Mouse (Mus musculus) midbrain, embryonic 15.5 days (tissue): ENCODE results near the gene Vdac1. TPM values are rescaled to one million over a fixed set of nuclear protein-coding genes. Genes with fewer than 3 reads are reported as not detected.
"Not testable (repeated sequence)": the region's sequence is repeated elsewhere in the genome, so short reads cannot be mapped to it uniquely, and the experiment has no call there.

Experiments used
- ATAC-seq: fragments of 200-750 bp; cut with Nextera tagmentation; replicated peaks from 2 replicates; pipeline ENCODE4 v1.8.0; 2017; ENCODE audit warnings: moderate TSS enrichment
- H3K27ac ChIP-seq: fragments of 300-500 bp; sonication (generic); 2 replicates; pipeline ENCODE4 v1.5.1; 2015; ENCODE audit warnings: mild to moderate bottlenecking, inconsistent platforms
- H3K27me3 ChIP-seq: fragments of 300-500 bp; sonication (generic); replicated peaks from 2 replicates; pipeline ENCODE4 v1.6.1; 2015; ENCODE audit warnings: inconsistent platforms
- H3K36me3 ChIP-seq: fragments of 300-500 bp; sonication (generic); replicated peaks from 2 replicates; pipeline ENCODE4 v1.6.1; 2015; ENCODE audit warnings: inconsistent platforms
- H3K4me1 ChIP-seq: fragments of 300-500 bp; sonication (generic); 2 replicates; pipeline ENCODE4 v1.6.1; 2015; ENCODE audit warnings: inconsistent platforms
- H3K4me2 ChIP-seq: fragments of 300-500 bp; sonication (generic); 2 replicates; pipeline ENCODE4 v1.6.1; 2015; ENCODE audit warnings: inconsistent platforms, mild to moderate bottlenecking, moderate library complexity
- H3K4me3 ChIP-seq: fragments of 300-500 bp; sonication (generic); 2 replicates; pipeline ENCODE4 v1.5.1; 2015; ENCODE audit warnings: mild to moderate bottlenecking, inconsistent platforms
- H3K9ac ChIP-seq: fragments of 300-500 bp; sonication (generic); 2 replicates; pipeline ENCODE4 v1.6.1; 2015; ENCODE audit warnings: mild to moderate bottlenecking, inconsistent platforms
- H3K9me3 ChIP-seq: fragments of 300-500 bp; sonication (generic); 2 replicates; pipeline ENCODE4 v1.6.1; 2016; ENCODE audit warnings: inconsistent platforms
- WGBS: fragments of 180-500 bp; shearing (Covaris S2); methylation state at CpG from one replicate; pipeline ENCODE4 v1.1.7; 2015; ENCODE audit warnings: mixed read lengths; 5-methylcytosine and 5-hydroxymethylcytosine counted together
- polyA plus RNA-seq: library from polyadenylated mRNA; unstranded; fragments of >200 nt; fragmentation: Nextera tagmentation; extraction: Ambion mirVana; gene quantifications from 2 replicates; pipeline ENCODE4 v1.2.1, GENCODE M21; 2015

Gene Vdac1
- polyA plus RNA-seq, 1 experiment from 2014 or later: 335 TPM

- H3K9ac ChIP-seq: no peak overlapping the region
- peak overlapping the region; percentile 41 for H3K4me2 ChIP-seq
- ATAC-seq: peak; percentile 72
- H3K27ac ChIP-seq: peak overlapping the region; percentile 55; the same call in 1 of the 2 replicates
- 11% methylated on average over 12 of the region's 12 CpGs for WGBS
- H3K36me3 ChIP-seq: no peaks in the 10 kb centered on the region
- peaks cover 6% of the 10 kb centered on the region; the same call in 1 of the 2 replicates for H3K4me1 ChIP-seq
- H3K4me3 ChIP-seq: peak overlapping the region; percentile 15
- no peaks in the 10 kb centered on the region for H3K27me3 ChIP-seq
- no peaks in the 10 kb centered on the region for H3K9me3 ChIP-seq
These were observed 14.0 kb upstream of the Vdac1 start for GRCm38 (mm10) chr11:52346635-52347005.

DNA sequence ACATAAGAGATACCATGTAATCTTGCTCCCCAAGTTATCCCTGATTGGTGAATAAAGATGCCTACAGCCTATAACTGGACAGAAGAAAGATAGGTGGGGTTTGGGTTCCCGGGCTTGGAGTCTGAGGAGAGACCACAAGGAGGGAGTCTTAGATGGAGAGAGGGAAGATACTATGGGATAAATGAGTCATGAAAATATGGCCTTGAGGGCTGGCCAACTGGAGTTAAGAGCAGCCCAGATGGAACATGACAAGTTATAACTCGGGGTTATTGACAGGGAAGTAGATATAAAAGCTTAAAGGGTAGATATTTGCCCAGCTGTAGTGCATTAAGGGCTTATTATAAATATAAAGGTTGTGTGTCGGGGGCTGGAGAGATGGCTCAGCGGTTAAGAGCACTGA is 12.5 kb upstream of the Vdac1 start:
- peaks cover 6% of the 10 kb centered on the region; the same call in 1 of the 2 replicates for H3K4me1 ChIP-seq
- H3K4me2 ChIP-seq: no peak overlapping the region
- no peaks in the 10 kb centered on the region for H3K36me3 ChIP-seq
- H3K4me3 ChIP-seq: no peak overlapping the region
- H3K9me3 ChIP-seq: no peaks in the 10 kb centered on the region
- ATAC-seq: no peak
- 79% methylated on average over 4 of the region's 4 CpGs for WGBS
- no peaks in the 10 kb centered on the region for H3K27me3 ChIP-seq
- H3K9ac ChIP-seq: no peak overlapping the region
- no peak overlapping the region for H3K27ac ChIP-seq

- H3K4me1 ChIP-seq: peaks cover 6% of the 10 kb centered on the region; the same call in 1 of the 2 replicates
- no peak overlapping the region for H3K4me3 ChIP-seq
- H3K9me3 ChIP-seq: no peaks in the 10 kb centered on the region
- no peak overlapping the region for H3K9ac ChIP-seq
- H3K36me3 ChIP-seq: no peaks in the 10 kb centered on the region
- H3K27ac ChIP-seq: no peak overlapping the region
- H3K27me3 ChIP-seq: no peaks in the 10 kb centered on the region
- ATAC-seq: no peak
- no peak overlapping the region for H3K4me2 ChIP-seq
- 71% methylated on average over 3 of the region's 3 CpGs for WGBS
These were observed 11.9 kb upstream of the Vdac1 start for GRCm38 (mm10) chr11:52348724-52349123.

- Histone ChIP-seq H3K4me3 (no peak overlapping the region), H3K4me2 (no peak overlapping the region), H3K9me3 (no peaks in the 10 kb centered on the region), H3K27me3 (no peaks in the 10 kb centered on the region), H3K27ac (no peak overlapping the region), H3K4me1 (peaks cover 4% of the 10 kb centered on the region; the same call in 1 of the 2 replicates), H3K36me3 (no peaks in the 10 kb centered on the region), H3K9ac (no peak overlapping the region)
- under 1% methylated on average over 9 of the region's 9 CpGs for WGBS
- no peak for ATAC-seq
These were observed 9.7 kb upstream of the Vdac1 start for GRCm38 (mm10) chr11:52350924-52351323.

GRCm38 (mm10) chr11:52352271-52352670 is 8.4 kb upstream of the Vdac1 start:
- Histone ChIP-seq H3K4me3 (no peak overlapping the region), H3K9me3 (no peaks in the 10 kb centered on the region), H3K9ac (no peak overlapping the region), H3K36me3 (no peaks in the 10 kb centered on the region), H3K4me2 (no peak overlapping the region), H3K4me1 (no peaks in the 10 kb centered on the region), H3K27ac (no peak overlapping the region), H3K27me3 (no peaks in the 10 kb centered on the region)
- no peak for ATAC-seq
- 89% methylated on average over 3 of the region's 3 CpGs for WGBS

DNA sequence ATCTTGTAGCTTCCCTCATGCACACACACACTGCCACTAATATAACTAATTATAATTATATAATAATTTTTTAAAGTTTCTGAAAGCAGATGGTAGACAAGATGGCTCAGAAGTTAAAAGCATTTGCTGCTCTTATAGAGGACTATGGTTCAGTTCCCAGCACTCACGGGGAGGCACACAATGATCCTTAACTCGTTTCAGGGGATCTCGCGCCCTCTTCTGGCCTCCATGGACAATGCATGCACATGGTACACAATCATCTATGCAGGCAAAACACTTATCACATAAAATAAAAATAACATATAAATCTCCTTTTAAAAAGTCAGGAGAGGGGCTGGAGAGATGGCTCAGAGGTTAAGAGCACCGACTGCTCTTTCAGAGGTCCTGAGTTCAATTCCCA is 6.0 kb upstream of the Vdac1 start:
- Histone ChIP-seq H3K9ac (no peak overlapping the region), H3K9me3 (no peaks in the 10 kb centered on the region), H3K27me3 (no peaks in the 10 kb centered on the region), H3K4me2 (no peak overlapping the region), H3K4me1 (peaks cover 1% of the 10 kb centered on the region), H3K36me3 (no peaks in the 10 kb centered on the region), H3K27ac (no peak overlapping the region), H3K4me3 (no peak overlapping the region)
- WGBS: 84% methylated on average over 5 of the region's 5 CpGs
- ATAC-seq: no peak

- H3K27ac ChIP-seq: no peak overlapping the region
- no peaks in the 10 kb centered on the region for H3K36me3 ChIP-seq
- H3K4me1 ChIP-seq: peaks cover 7% of the 10 kb centered on the region
- no peaks in the 10 kb centered on the region for H3K9me3 ChIP-seq
- no peak for ATAC-seq
- no peak overlapping the region for H3K4me2 ChIP-seq
- H3K27me3 ChIP-seq: no peaks in the 10 kb centered on the region
- H3K4me3 ChIP-seq: no peak overlapping the region
- no peak overlapping the region for H3K9ac ChIP-seq
- 84% methylated on average over 1 of the region's 1 CpGs for WGBS
These were observed 5.1 kb upstream of the Vdac1 start for GRCm38 (mm10) chr11:52355601-52356000.

DNA sequence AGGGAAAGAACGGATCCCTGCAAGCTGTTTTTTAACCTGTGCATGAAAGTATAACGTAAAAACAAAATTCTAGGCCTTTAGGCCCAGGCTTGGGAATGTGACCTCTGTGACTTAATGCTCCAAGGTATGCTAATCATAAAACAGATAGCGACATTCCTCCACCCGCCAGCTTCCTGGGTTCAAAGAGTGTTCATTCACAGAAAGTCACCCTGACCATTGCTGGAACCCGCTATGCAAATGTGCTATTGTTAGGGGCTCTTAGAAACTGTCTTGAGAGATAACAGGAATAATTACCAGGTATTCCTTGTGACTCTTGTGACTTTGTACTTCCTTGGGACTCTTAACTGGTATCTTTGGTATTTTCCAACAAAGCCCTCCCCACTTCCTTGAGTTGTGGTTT is 3.6 kb upstream of the Vdac1 start:
- not testable (repeated sequence) for H3K27me3 ChIP-seq, H3K36me3 ChIP-seq, H3K27ac ChIP-seq, H3K4me3 ChIP-seq, ATAC-seq, H3K9ac ChIP-seq, H3K9me3 ChIP-seq, H3K4me2 ChIP-seq
- WGBS: 94% methylated on average over 5 of the region's 5 CpGs
- peaks cover 13% of the 10 kb centered on the region for H3K4me1 ChIP-seq

DNA sequence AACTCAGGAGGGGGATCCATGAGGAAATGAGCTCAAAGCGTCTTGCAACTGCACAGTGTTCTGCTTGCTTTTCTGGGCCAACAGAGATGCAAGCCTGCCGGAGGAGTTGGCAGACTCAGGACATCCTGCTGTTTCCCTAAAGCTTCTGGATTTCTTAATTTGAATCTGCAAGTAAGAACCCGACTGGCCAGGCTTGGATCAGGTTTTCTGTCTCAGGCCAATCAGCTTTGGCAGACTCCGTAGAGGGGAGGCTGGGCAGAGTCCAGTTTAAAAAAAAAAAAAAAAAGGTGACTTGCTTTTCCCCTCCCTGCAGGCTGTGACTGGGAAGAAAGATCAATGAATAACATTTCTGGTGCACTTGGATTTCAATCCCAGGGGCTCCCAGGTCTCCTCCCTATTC is 2.1 kb upstream of the Vdac1 start:
- ATAC-seq: no peak
- H3K36me3 ChIP-seq: no peaks in the 10 kb centered on the region
- no peak overlapping the region for H3K4me3 ChIP-seq
- no peak overlapping the region for H3K9ac ChIP-seq
- no peak overlapping the region for H3K4me2 ChIP-seq
- no peaks in the 10 kb centered on the region for H3K9me3 ChIP-seq
- H3K27me3 ChIP-seq: no peaks in the 10 kb centered on the region
- WGBS: 42% methylated on average over 4 of the region's 4 CpGs
- no peak overlapping the region for H3K27ac ChIP-seq
- H3K4me1 ChIP-seq: peaks cover 26% of the 10 kb centered on the region

- H3K36me3 ChIP-seq: no peaks in the 10 kb centered on the region
- H3K4me2 ChIP-seq: peak overlapping the region; percentile 86
- peaks cover 39% of the 10 kb centered on the region for H3K4me1 ChIP-seq
- H3K9ac ChIP-seq: peak overlapping the region; percentile 94
- H3K27ac ChIP-seq: peak overlapping the region; percentile 90
- H3K27me3 ChIP-seq: no peaks in the 10 kb centered on the region
- ATAC-seq: peak; percentile 48
- H3K9me3 ChIP-seq: no peaks in the 10 kb centered on the region
- WGBS: 14% methylated on average over 22 of the region's 22 CpGs
- H3K4me3 ChIP-seq: peak overlapping the region; percentile 94
These were observed 782 bp upstream of the Vdac1 start for GRCm38 (mm10) chr11:52359686-52360470.

DNA sequence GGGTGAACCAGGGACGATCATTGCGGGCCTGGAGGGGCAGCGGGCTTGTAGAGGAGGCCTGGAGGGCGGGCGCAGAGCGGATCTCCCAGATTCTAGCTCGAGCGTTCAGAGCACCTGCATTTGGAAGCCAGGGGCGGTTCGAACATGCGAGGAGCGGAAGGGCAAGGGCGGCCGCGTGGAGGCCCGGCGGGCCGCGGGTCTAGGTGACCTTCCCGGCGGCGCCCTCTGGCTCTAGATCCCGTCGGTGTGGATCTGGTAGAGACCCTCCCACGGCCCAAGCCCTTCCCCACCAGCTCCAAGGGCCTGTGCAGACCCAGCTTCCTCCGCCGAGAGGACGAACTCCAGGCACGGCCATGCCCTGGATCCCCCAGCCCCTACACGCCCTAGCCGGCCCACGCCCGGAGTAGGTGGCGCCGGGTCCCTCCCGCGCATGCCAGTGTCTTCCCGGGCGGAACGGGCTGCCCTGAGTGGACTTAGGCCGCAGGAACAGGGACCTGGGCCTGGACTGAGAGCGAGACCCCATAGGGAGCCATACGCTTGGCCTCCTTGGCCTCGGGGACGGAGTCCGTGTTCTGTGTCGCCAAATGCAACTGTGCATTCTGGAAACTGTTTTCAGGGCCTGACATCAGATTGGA is 744 bp downstream of the Vdac1 start:
- Histone ChIP-seq H3K4me3 (peak overlapping the region; percentile 94), H3K36me3 (no peaks in the 10 kb centered on the region), H3K4me1 (peaks cover 43% of the 10 kb centered on the region), H3K9me3 (no peaks in the 10 kb centered on the region), H3K27me3 (no peaks in the 10 kb centered on the region), H3K27ac (peak overlapping the region; percentile 90), H3K9ac (peak overlapping the region; percentile 94), H3K4me2 (peak overlapping the region; percentile 86)
- ATAC-seq: peak; percentile 43
- WGBS: under 1% methylated on average over 47 of the region's 47 CpGs

DNA sequence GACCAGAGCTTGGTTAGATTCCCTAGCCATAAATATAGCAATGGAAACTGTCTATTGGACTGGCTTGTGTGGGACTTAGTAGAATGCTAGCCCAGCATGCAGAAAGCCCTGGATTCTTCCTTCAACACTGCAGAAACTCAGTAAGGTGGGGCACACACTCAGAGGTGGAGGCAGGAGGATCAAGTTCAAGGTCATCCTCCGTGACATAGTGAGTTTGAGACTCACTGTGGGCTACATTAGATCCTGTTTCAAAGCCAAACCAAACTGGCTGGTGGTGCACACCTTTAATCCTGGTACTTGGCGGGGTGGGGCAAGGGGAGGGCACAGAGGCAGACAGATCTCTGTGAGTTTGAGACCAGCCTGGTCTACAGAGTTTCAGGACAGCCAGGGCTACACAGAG is 3.7 kb downstream of the Vdac1 start:
- ATAC-seq: no peak
- Histone ChIP-seq H3K4me3 (no peak overlapping the region), H3K4me2 (no peak overlapping the region), H3K36me3 (no peaks in the 10 kb centered on the region), H3K27me3 (no peaks in the 10 kb centered on the region), H3K27ac (no peak overlapping the region), H3K4me1 (peaks cover 43% of the 10 kb centered on the region), H3K9ac (no peak overlapping the region), H3K9me3 (no peaks in the 10 kb centered on the region)
- WGBS: 96% methylated on average over 2 of the region's 2 CpGs

DNA sequence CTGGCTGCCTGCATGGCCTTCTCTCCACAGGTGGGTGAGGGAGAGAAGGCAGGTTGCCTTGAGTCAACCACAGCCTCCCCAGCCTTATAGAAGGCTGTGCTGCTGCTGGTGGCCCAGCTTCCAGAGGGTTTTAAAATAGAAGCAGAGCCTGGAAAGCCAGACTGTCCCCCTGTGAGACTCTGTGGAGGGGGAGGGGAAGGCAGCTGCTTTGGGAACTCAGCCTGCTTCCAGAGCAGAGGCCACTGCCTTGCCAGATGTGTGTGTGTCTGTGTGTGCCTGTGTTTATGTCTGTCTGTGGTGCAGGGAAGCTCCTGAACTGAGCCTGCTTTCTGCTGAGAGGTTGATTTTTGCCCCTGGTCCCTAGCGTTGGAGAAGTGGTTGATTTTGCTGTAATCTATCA is 4.5 kb downstream of the Vdac1 start:
- H3K4me1 ChIP-seq: peaks cover 37% of the 10 kb centered on the region
- H3K27ac ChIP-seq: no peak overlapping the region
- WGBS: 79% methylated on average over 1 of the region's 1 CpGs

More for the DNA sequence above, 4.5 kb downstream of the Vdac1 start:
- Histone ChIP-seq H3K4me3 (no peak overlapping the region), H3K36me3 (no peaks in the 10 kb centered on the region), H3K9ac (no peak overlapping the region), H3K27me3 (no peaks in the 10 kb centered on the region), H3K4me2 (no peak overlapping the region), H3K9me3 (no peaks in the 10 kb centered on the region)
- no peak for ATAC-seq
